In genomic region chr5:85750893-85751292, GRCm38 (mm10) we compare ENCODE assay signal across 24 mouse cellular contexts.
DNase-seq lines count a peak whose midpoint lies in the region; ATAC-seq and TF ChIP-seq lines count a peak whose summit lies in the region.
"Had no signal": no experiment of that assay in that cellular context is flagged by ENCODE, and none has a peak within 500 bp of the region (broad histone marks: within the 10 kb centered on the region; RNA-seq: fewer than 3 reads in every experiment).

No protein-coding gene starts in this region.

- no peaks in the 10 kb centered on the region for H3K27me3 ChIP-seq in forebrain, embryonic 13.5 days
- H3K27me3 ChIP-seq in forebrain, embryonic 10.5 days (ENCODE audit: poor library complexity, severe bottlenecking): no peaks in the 10 kb centered on the region
- no peaks in the 10 kb centered on the region for H3K27me3 ChIP-seq in hindbrain, embryonic 13.5 days
- no peaks in the 10 kb centered on the region for H3K27me3 ChIP-seq in hindbrain, embryonic 10.5 days (ENCODE audit: insufficient read depth, poor library complexity, severe bottlenecking)
- H3K27me3 ChIP-seq: embryonic facial prominence, embryonic 12.5 days; embryonic facial prominence, embryonic 15.5 days; heart, embryonic 13.5 days; hindbrain, embryonic 12.5 days; intestine, embryonic 15.5 days had no signal

- no peak overlapping the region for H3K4me3 ChIP-seq in forebrain, embryonic 13.5 days
- no peak overlapping the region for H3K4me3 ChIP-seq in forebrain, embryonic 10.5 days
- H3K4me3 ChIP-seq in hindbrain, embryonic 13.5 days: no peak overlapping the region
- no peak overlapping the region for H3K4me3 ChIP-seq in hindbrain, embryonic 10.5 days
- H3K4me3 ChIP-seq: embryonic facial prominence, embryonic 12.5 days; embryonic facial prominence, embryonic 15.5 days; heart, adult 2 months; heart, embryonic 10.5 days; heart, embryonic 13.5 days; hindbrain, embryonic 12.5 days; intestine, embryonic 15.5 days had no signal

- peaks cover 15% of the 10 kb centered on the region for H3K4me1 ChIP-seq in forebrain, embryonic 13.5 days
- no peaks in the 10 kb centered on the region for H3K4me1 ChIP-seq in forebrain, embryonic 10.5 days
- H3K4me1 ChIP-seq in hindbrain, embryonic 13.5 days (replicated peaks): peaks cover 11% of the 10 kb centered on the region
- H3K4me1 ChIP-seq in hindbrain, embryonic 10.5 days (replicated peaks): no peaks in the 10 kb centered on the region
- H3K4me1 ChIP-seq: embryonic facial prominence, embryonic 12.5 days; embryonic facial prominence, embryonic 15.5 days; heart, embryonic 10.5 days; heart, embryonic 13.5 days; hindbrain, embryonic 12.5 days; intestine, embryonic 15.5 days had no signal

- TF ChIP-seq CTCF in brain, embryonic 14.5 days (IDR thresholded peaks at IDR 0.05; ENCODE audit: borderline replicate concordance, extremely low read depth, insufficient read depth, insufficient read length): no peak

- DNase-seq in forebrain, embryonic 10.5 days (ENCODE audit: extremely low spot score, low spot score): no peak
- DNase-seq in hindbrain, embryonic 10.5 days (ENCODE audit: low spot score): no peak
- DNase-seq in brain, embryonic 14.5 days (ENCODE audit: low read depth): peak; percentile 65
- DNase-seq in layer of hippocampus, postnatal 14 days (ENCODE audit: low spot score in 2 of 2): no peak
- DNase-seq: adrenal gland, adult 8-10 months; adrenal gland, postnatal 25 days; cerebellum, adult 18-20 months; cerebellum, adult 9-10 months; cerebellum, postnatal 14 days; gastrocnemius, postnatal 10 days; gastrocnemius, postnatal 36 days; heart, adult 2 months; heart, postnatal 14 days; heart, postnatal 4 days; kidney, adult 18-20 months had no signal

- 31% methylated on average over 1 of the region's 1 CpGs for WGBS in forebrain, embryonic 13.5 days
- 78% methylated on average over 1 of the region's 1 CpGs for WGBS in forebrain, embryonic 10.5 days
- WGBS in hindbrain, embryonic 13.5 days: 40% methylated on average over 1 of the region's 1 CpGs
- WGBS in hindbrain, embryonic 10.5 days: 73% methylated on average over 1 of the region's 1 CpGs

- H3K27ac ChIP-seq in forebrain, embryonic 13.5 days: no peak overlapping the region
- H3K27ac ChIP-seq in forebrain, embryonic 10.5 days: no peak overlapping the region
- H3K27ac ChIP-seq in hindbrain, embryonic 13.5 days: no peak overlapping the region
- no peak overlapping the region for H3K27ac ChIP-seq in hindbrain, embryonic 10.5 days
- H3K27ac ChIP-seq: embryonic facial prominence, embryonic 12.5 days; embryonic facial prominence, embryonic 15.5 days; heart, adult 2 months; heart, embryonic 10.5 days; heart, embryonic 13.5 days; hindbrain, embryonic 12.5 days; intestine, embryonic 15.5 days had no signal

- no peak overlapping the region for H3K4me2 ChIP-seq in forebrain, embryonic 13.5 days
- no peak overlapping the region for H3K4me2 ChIP-seq in hindbrain, embryonic 13.5 days
- H3K4me2 ChIP-seq: embryonic facial prominence, embryonic 12.5 days; embryonic facial prominence, embryonic 15.5 days; heart, embryonic 13.5 days; hindbrain, embryonic 12.5 days; intestine, embryonic 15.5 days had no signal

- ATAC-seq in forebrain, embryonic 13.5 days: peak; percentile 55
- ATAC-seq in hindbrain, embryonic 13.5 days (ENCODE audit: low FRiP score): 0 out of 2 replicates have a peak, but pooled peaks have one; percentile 17
- ATAC-seq: activated CD4-positive, CD25-positive, alpha-beta regulatory T cell, adult 4 months; intestine, embryonic 15.5 days had no signal

- no peaks in the 10 kb centered on the region for H3K36me3 ChIP-seq in forebrain, embryonic 13.5 days (ENCODE audit: poor library complexity, severe bottlenecking)
- H3K36me3 ChIP-seq in forebrain, embryonic 10.5 days (replicated peaks): no peaks in the 10 kb centered on the region
- H3K36me3 ChIP-seq in hindbrain, embryonic 13.5 days: no peaks in the 10 kb centered on the region
- H3K36me3 ChIP-seq in hindbrain, embryonic 10.5 days: no peaks in the 10 kb centered on the region
- H3K36me3 ChIP-seq: embryonic facial prominence, embryonic 12.5 days; embryonic facial prominence, embryonic 15.5 days; heart, embryonic 10.5 days; heart, embryonic 13.5 days; hindbrain, embryonic 12.5 days; intestine, embryonic 15.5 days had no signal

- no peak overlapping the region for H3K9ac ChIP-seq in forebrain, embryonic 13.5 days
- H3K9ac ChIP-seq in hindbrain, embryonic 13.5 days: no peak overlapping the region
- H3K9ac ChIP-seq: embryonic facial prominence, embryonic 12.5 days; embryonic facial prominence, embryonic 15.5 days; heart, embryonic 13.5 days; hindbrain, embryonic 12.5 days; intestine, embryonic 15.5 days had no signal

- H3K9me3 ChIP-seq in forebrain, embryonic 13.5 days (replicated peaks): no peaks in the 10 kb centered on the region
- H3K9me3 ChIP-seq in forebrain, embryonic 10.5 days: no peaks in the 10 kb centered on the region
- H3K9me3 ChIP-seq in hindbrain, embryonic 13.5 days: no peaks in the 10 kb centered on the region
- no peaks in the 10 kb centered on the region for H3K9me3 ChIP-seq in hindbrain, embryonic 10.5 days
- H3K9me3 ChIP-seq: embryonic facial prominence, embryonic 12.5 days; embryonic facial prominence, embryonic 15.5 days; heart, embryonic 10.5 days; heart, embryonic 13.5 days; hindbrain, embryonic 12.5 days; intestine, embryonic 15.5 days had no signal

- TF ChIP-seq POLR2A in brain, embryonic 14.5 days (IDR thresholded peaks at IDR 0.05; ENCODE audit: borderline replicate concordance, extremely low read depth, insufficient read depth, insufficient read length, poor library complexity, severe bottlenecking): no peak
